Mouse (Mus musculus) liver, embryonic 14.5 days (tissue): ENCODE data around the gene Enoph1. TPM values are rescaled to one million over a fixed set of nuclear protein-coding genes. Genes with fewer than 3 reads are reported as not detected.
A peak's percentile ranks its signal among the peaks of the same experiment; 100 is the strongest.

Experiments used
- ATAC-seq: fragments of 200-750 bp; cut with Nextera tagmentation; 2 replicates; pipeline ENCODE4 v1.8.0; 2017; ENCODE audit warnings: moderate number of reproducible peaks, mild to moderate bottlenecking, moderate library complexity; ENCODE audit not compliant: insufficient read depth
- DNase-seq, 3 experiments: peaks; one replicate each; pipeline ENCODE4 v3.0.0-alpha.2; 2012 to 2013; ENCODE audit warnings: low read depth in 3 of 3, low spot score in 3 of 3
- H3K27ac ChIP-seq: fragments of 300-500 bp; sonication (generic); 2 replicates; pipeline ENCODE4 v1.5.1; 2014; ENCODE audit warnings: moderate library complexity, mild to moderate bottlenecking, control low read depth, inconsistent platforms
- H3K27me3 ChIP-seq: fragments of 300-500 bp; sonication (generic); 2 replicates; pipeline ENCODE4 v1.6.1; 2014; ENCODE audit warnings: mild to moderate bottlenecking, low read length, moderate library complexity; ENCODE audit not compliant: control insufficient read depth, insufficient read depth
- H3K36me3 ChIP-seq: fragments of 300-500 bp; sonication (generic); replicated peaks from 2 replicates; pipeline ENCODE4 v1.6.1; 2014; ENCODE audit warnings: low read depth; ENCODE audit not compliant: control insufficient read depth, insufficient read depth
- H3K4me1 ChIP-seq, 2 experiments: fragments of 200-500 bp in 1 of 2; fragments of 300-500 bp in 1 of 2; sonication (generic) in 1 of 2; replicated peaks; 2 replicates each; pipeline ENCODE4 v1.6.1; 2012 to 2014; ENCODE audit warnings: antibody characterized with exemption in 1 of 2, inconsistent platforms in 1 of 2, low read length in 1 of 2; ENCODE audit not compliant: control insufficient read depth in 2 of 2, insufficient read depth in 2 of 2
- H3K4me2 ChIP-seq: fragments of 300-500 bp; sonication (generic); 2 replicates; pipeline ENCODE4 v1.6.1; 2014; ENCODE audit warnings: low read depth, mild to moderate bottlenecking, control low read depth, moderate library complexity
- H3K4me3 ChIP-seq, 2 experiments: fragments of 200-500 bp in 1 of 2; fragments of 300-500 bp in 1 of 2; sonication (generic) in 1 of 2; 2 replicates each; pipeline ENCODE4 v1.5.1; 2012 to 2014; ENCODE audit warnings: low read depth in 2 of 2, low read length in 2 of 2, mild to moderate bottlenecking in 2 of 2, control low read depth in 1 of 2, inconsistent platforms in 1 of 2, moderate library complexity in 1 of 2; ENCODE audit not compliant: insufficient read depth in 1 of 2
- H3K9ac ChIP-seq: fragments of 300-500 bp; sonication (generic); replicated peaks from 2 replicates; pipeline ENCODE4 v1.6.1; 2014; ENCODE audit warnings: mild to moderate bottlenecking, control low read depth, moderate library complexity
- H3K9me3 ChIP-seq: fragments of 300-500 bp; sonication (generic); 2 replicates; pipeline ENCODE4 v1.6.1; 2016; ENCODE audit warnings: low read length, mixed read lengths; ENCODE audit not compliant: control insufficient read depth
- CTCF ChIP-seq: IDR thresholded peaks from 2 replicates; pipeline ENCODE4 v1.5.1; 2016; ENCODE audit warnings: antibody characterized with exemption, low read depth, control low read depth
- EP300 ChIP-seq: IDR thresholded peaks from 2 replicates; pipeline ENCODE4 v1.6.1; 2016; ENCODE audit warnings: antibody characterized with exemption, low read depth
- WGBS: fragments of 180-500 bp; shearing (Covaris S2); extraction: QIAGEN DNeasy Blood & Tissue Kit; methylation state at CpG from one replicate; pipeline ENCODE4 v1.1.7; 2014; ENCODE audit not compliant: insufficient replicate concordance; 5-methylcytosine and 5-hydroxymethylcytosine counted together
- polyA plus RNA-seq, 2 experiments: library from polyadenylated mRNA; depleted of rRNA in 1 of 2; stranded (reverse) in 1 of 2; unstranded in 1 of 2; fragments of >200 nt; fragmentation: Nextera tagmentation in 1 of 2; extraction: Ambion mirVana in 1 of 2; gene quantifications; 2 replicates each; pipeline versions ENCODE4 v1.2.1 to v1.2.3; 2012 to 2014

Enoph1 gene
- polyA plus RNA-seq, 2 experiments = 14.3 to 15.1 TPM

- DNase-seq (no peak), ATAC-seq (no peak)
- 70% methylated on average over 8 of the region's 8 CpGs for WGBS
- TF ChIP-seq EP300 = no peak
- TF ChIP-seq CTCF = no peak
- Histone ChIP-seq H3K9me3 (no peaks in the 10 kb centered on the region), H3K36me3 (no peaks in the 10 kb centered on the region), H3K27me3 (no peaks in the 10 kb centered on the region), H3K4me2 (no peak overlapping the region), H3K4me1 (peaks cover 0 to 16% of the 10 kb centered on the region in 2 experiments; a peak in 2 of 4 replicates), H3K9ac (no peak overlapping the region), H3K4me3 (no peak overlapping the region), H3K27ac (no peak overlapping the region)
Measured at GRCm38 (mm10) chr5:100047143-100047640, 7.4 kb downstream of the Enoph1 start.

GRCm38 (mm10) chr5:100047871-100048270 lies 8.1 kb downstream of the Enoph1 start:
- Histone ChIP-seq H3K4me1 (peaks cover 0 to 16% of the 10 kb centered on the region in 2 experiments; a peak in 2 of 4 replicates), H3K27ac (no peak overlapping the region), H3K36me3 (no peaks in the 10 kb centered on the region), H3K9ac (no peak overlapping the region), H3K4me2 (no peak overlapping the region), H3K9me3 (no peaks in the 10 kb centered on the region), H3K27me3 (no peaks in the 10 kb centered on the region), H3K4me3 (no peak overlapping the region)
- DNase-seq = no peak
- TF ChIP-seq CTCF (no peak), EP300 (no peak)
- WGBS = 72% methylated on average over 7 of the region's 7 CpGs
- no peak for ATAC-seq

GRCm38 (mm10) chr5:100049904-100050303 lies 10.1 kb downstream of the Enoph1 start:
- Histone ChIP-seq H3K4me3 (no peak overlapping the region), H3K9ac (no peak overlapping the region), H3K4me2 (no peak overlapping the region), H3K9me3 (no peaks in the 10 kb centered on the region), H3K4me1 (peaks cover 3 to 18% of the 10 kb centered on the region in 2 experiments), H3K27me3 (no peaks in the 10 kb centered on the region), H3K27ac (no peak overlapping the region), H3K36me3 (no peaks in the 10 kb centered on the region)
- DNase-seq = no peak
- 65% methylated on average over 3 of the region's 3 CpGs for WGBS
- TF ChIP-seq EP300 (no peak), CTCF (0 out of 2 replicates have a peak, but pooled peaks have one; percentile 16)
- no peak for ATAC-seq

GRCm38 (mm10) chr5:100052728-100053127 lies 12.9 kb downstream of the Enoph1 start:
- no peak for TF ChIP-seq CTCF
- TF ChIP-seq EP300 = no peak
- ATAC-seq (no peak), DNase-seq (no peak)
- Histone ChIP-seq H3K27ac (no peak overlapping the region), H3K36me3 (no peaks in the 10 kb centered on the region), H3K27me3 (no peaks in the 10 kb centered on the region), H3K9ac (no peak overlapping the region), H3K4me3 (no peak overlapping the region), H3K9me3 (no peaks in the 10 kb centered on the region), H3K4me2 (no peak overlapping the region), H3K4me1 (peaks cover 11 to 20% of the 10 kb centered on the region in 2 experiments)
- 81% methylated on average over 7 of the region's 7 CpGs for WGBS

- DNase-seq (no peak), ATAC-seq (peak; percentile 72)
- 16% methylated on average over 11 of the region's 11 CpGs for WGBS
- no peak overlapping the region for H3K27ac ChIP-seq
- H3K9ac ChIP-seq = no peak overlapping the region
- H3K4me2 ChIP-seq = peak overlapping the region; percentile 1; the same call in 1 of the 2 replicates
- H3K9me3 ChIP-seq = no peaks in the 10 kb centered on the region
- TF ChIP-seq EP300 (peak; percentile 78), CTCF (no peak)
- H3K4me1 ChIP-seq = peaks cover 11 to 17% of the 10 kb centered on the region in 2 experiments
- no peaks in the 10 kb centered on the region for H3K27me3 ChIP-seq
- peaks cover 2% of the 10 kb centered on the region; the same call in 1 of the 2 replicates for H3K36me3 ChIP-seq
- no peak overlapping the region for H3K4me3 ChIP-seq
Measured at GRCm38 (mm10) chr5:100054807-100055547, 15.2 kb downstream of the Enoph1 start.
